Mouse (Mus musculus) kidney, embryonic 15.5 days (tissue): ENCODE measurements at regions not wholly inside any gene's neighbourhood (a gene's known extent, or its start where the extent isn't known, plus 50 kb on each side); places are given as distances from the start of the nearest gene placed in this dataset. TPM values are rescaled to one million over a fixed set of nuclear protein-coding genes. Genes with fewer than 3 reads are reported as not detected.

Experiments
- microRNA-seq: library from miRNA; unstranded; fragments of <30 nt; microRNA quantifications from one replicate; pipeline ENCODE4, GENCODE M21; 2016

Small RNAs in the stretch of these regions (microRNA-seq; reads per million reads assigned to microRNA genes)
- not detected for gene Mir6341
